Mouse (Mus musculus) G1E (cell line): Measurements from ENCODE around the gene Rps6kb1. TPM values are rescaled to one million over a fixed set of nuclear protein-coding genes. Genes with fewer than 3 reads are reported as not detected.
A peak's percentile ranks its signal among the peaks of the same experiment; 100 is the strongest.

Experiments used
- ATAC-seq: 2 replicates; pipeline ENCODE4 v1.8.0; 2016; ENCODE audit warnings: mild to moderate bottlenecking; ENCODE audit not compliant: insufficient number of reproducible peaks, poor library complexity, low FRiP score, severe bottlenecking; ENCODE audit errors: extremely low read depth
- DNase-seq: peaks from one replicate; pipeline ENCODE4 v3.0.0; 2012; ENCODE audit warnings: low spot score
- H3K27me3 ChIP-seq: 2 replicates; pipeline ENCODE4 v1.6.1; 2012; ENCODE audit warnings: mild to moderate bottlenecking, low read length, inconsistent platforms; ENCODE audit not compliant: insufficient read depth
- H3K36me3 ChIP-seq: replicated peaks from 2 replicates; pipeline ENCODE3; 2012; ENCODE audit warnings: mild to moderate bottlenecking, inconsistent platforms
- H3K4me1 ChIP-seq: 2 replicates; pipeline ENCODE4 v1.6.1; 2012; ENCODE audit warnings: low read depth, low read length, inconsistent platforms, mixed read lengths; ENCODE audit not compliant: insufficient read depth
- H3K4me3 ChIP-seq: 2 replicates; pipeline ENCODE4 v1.5.1; 2012; ENCODE audit warnings: low read depth, mild to moderate bottlenecking, inconsistent platforms, low read length, moderate library complexity, mixed read lengths
- H3K9me3 ChIP-seq: replicated peaks from 2 replicates; pipeline ENCODE4 v1.6.1; 2012; ENCODE audit warnings: inconsistent platforms
- CTCF ChIP-seq: IDR thresholded peaks from 2 replicates; pipeline ENCODE4 v1.5.1; 2012; ENCODE audit warnings: low read depth, low read length, inconsistent platforms, mixed read lengths
- GATA1 ChIP-seq: IDR thresholded peaks from 2 replicates; pipeline ENCODE4 v1.6.1; 2012; ENCODE audit warnings: borderline replicate concordance, low read length, inconsistent platforms, mixed read lengths
- GATA2 ChIP-seq: IDR thresholded peaks from 2 replicates; pipeline ENCODE4 v1.6.1; 2012; ENCODE audit warnings: low read depth, low read length, inconsistent platforms, borderline replicate concordance
- POLR2AphosphoS5 ChIP-seq: IDR thresholded peaks from 2 replicates; pipeline ENCODE4 v1.6.1; 2012; ENCODE audit warnings: low read depth, low read length, inconsistent platforms; ENCODE audit not compliant: insufficient replicate concordance
- TAL1 ChIP-seq: conservative IDR thresholded peaks from 2 replicates; pipeline ENCODE4 v1.6.1; 2012; ENCODE audit warnings: low read depth, low read length, inconsistent platforms, mixed read lengths
- polyA plus RNA-seq: library from polyadenylated mRNA; stranded (reverse); fragments of >175 nt; gene quantifications from 2 replicates; pipeline ENCODE4 v1.2.3, GENCODE M21; 2012
- total RNA-seq, 2 experiments: library from RNA; stranded (forward) in 1 of 2; stranded (reverse) in 1 of 2; fragments of 200-1000 nt in 1 of 2; fragments of >200 nt in 1 of 2; fragmentation: Nextera tagmentation in 1 of 2; gene quantifications; 2 replicates each; pipeline ENCODE4 v1.2.3; 2014 to 2017

Rps6kb1 gene
- total RNA-seq (2014; fragmentation: Nextera tagmentation) (59.9 and 73.0 TPM in 2 replicates), total RNA-seq (2017) (31.7 and 38.1 TPM in 2 replicates), polyA plus RNA-seq (17.2 and 17.6 TPM in 2 replicates)

GRCm38 (mm10) chr11:86544639-86545299, at the start of gene Rps6kb1, which contains the start of gene Tubd1:
Gene Rps6kb1 (minus strand): TSS chr11:86544805.
Gene Tubd1 (plus strand): TSS chr11:86544991.
- Histone ChIP-seq H3K4me1 (peaks cover 27% of the 10 kb centered on the region), H3K27me3 (no peaks in the 10 kb centered on the region), H3K4me3 (peak within 1 kb of the TSS; percentile 85), H3K36me3 (peaks cover 33% of the 10 kb centered on the region), H3K9me3 (no peaks in the 10 kb centered on the region)
- DNase-seq, result peak; percentile 91
- TF ChIP-seq TAL1 (no peak), CTCF (no peak), GATA1 (no peak), POLR2AphosphoS5 (no peak), GATA2 (no peak)
- peak; percentile 94 for ATAC-seq

- no peak for ATAC-seq
- H3K9me3 ChIP-seq, result no peaks in the 10 kb centered on the region
- H3K4me3 ChIP-seq, result no peak overlapping the region; the same call in 1 of the 2 replicates
- no peak for DNase-seq
- H3K27me3 ChIP-seq, result no peaks in the 10 kb centered on the region
- peaks cover 51% of the 10 kb centered on the region for H3K36me3 ChIP-seq
- TF ChIP-seq GATA1, result no peak
- TF ChIP-seq POLR2AphosphoS5, result no peak
- TF ChIP-seq CTCF, result no peak
- no peak for TF ChIP-seq GATA2
- no peak for TF ChIP-seq TAL1
- peaks cover 58% of the 10 kb centered on the region for H3K4me1 ChIP-seq
Observed at GRCm38 (mm10) chr11:86593443-86593842, 48.8 kb upstream of the Rps6kb1 start.

- no peak for TF ChIP-seq GATA2
- no peak for TF ChIP-seq CTCF
- no peak for TF ChIP-seq POLR2AphosphoS5
- no peak for TF ChIP-seq GATA1
- Histone ChIP-seq H3K27me3 (no peaks in the 10 kb centered on the region), H3K4me1 (peaks cover 62% of the 10 kb centered on the region), H3K9me3 (no peaks in the 10 kb centered on the region), H3K4me3 (no peak overlapping the region; the same call in 1 of the 2 replicates), H3K36me3 (peaks cover 47% of the 10 kb centered on the region)
- DNase-seq (peak; percentile 78), ATAC-seq (peak; percentile 94)
Observed at GRCm38 (mm10) chr11:86592993-86593392, 48.4 kb upstream of the Rps6kb1 start.

DNA sequence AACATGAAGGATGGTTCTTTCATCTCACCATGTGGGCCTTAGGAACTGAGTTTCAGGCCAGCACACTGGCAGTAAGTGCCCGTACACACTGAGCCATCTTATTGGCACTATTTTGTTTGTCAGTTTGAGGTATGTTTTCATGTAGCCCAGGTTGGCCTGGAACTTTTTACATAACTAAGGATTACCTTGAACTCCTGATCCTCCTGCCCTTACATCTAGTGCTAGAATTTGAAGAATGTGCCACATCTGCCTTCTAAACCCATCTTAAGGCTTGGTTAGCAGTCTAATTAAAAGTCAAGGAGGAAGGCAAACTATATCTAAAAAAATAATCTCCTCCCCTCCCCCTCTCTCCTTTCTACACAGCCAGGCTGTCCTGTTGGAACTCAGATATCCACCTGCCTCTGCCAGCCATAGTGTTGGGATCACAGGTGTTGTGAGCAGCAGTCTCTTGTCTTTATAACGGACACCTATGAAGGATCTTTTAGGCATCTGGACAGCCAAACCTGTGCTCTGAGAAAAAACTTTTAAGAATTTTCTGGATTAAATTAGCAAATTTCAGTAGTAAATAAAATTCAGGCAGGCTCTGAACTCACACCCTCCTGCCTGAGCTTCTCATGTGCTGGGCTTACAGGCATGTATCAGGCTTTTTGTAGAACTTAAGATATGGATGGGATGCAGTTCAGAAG, 47.5 kb upstream of the Rps6kb1 start:
- H3K9me3 ChIP-seq, result no peaks in the 10 kb centered on the region
- ATAC-seq (no peak), DNase-seq (no peak)
- peaks cover 46% of the 10 kb centered on the region for H3K36me3 ChIP-seq
- peaks cover 69% of the 10 kb centered on the region for H3K4me1 ChIP-seq
- no peak overlapping the region; the same call in 1 of the 2 replicates for H3K4me3 ChIP-seq
- H3K27me3 ChIP-seq, result no peaks in the 10 kb centered on the region
- no peak for TF ChIP-seq POLR2AphosphoS5
- TF ChIP-seq TAL1, result no peak
- no peak for TF ChIP-seq CTCF
- no peak for TF ChIP-seq GATA1
- no peak for TF ChIP-seq GATA2

DNA sequence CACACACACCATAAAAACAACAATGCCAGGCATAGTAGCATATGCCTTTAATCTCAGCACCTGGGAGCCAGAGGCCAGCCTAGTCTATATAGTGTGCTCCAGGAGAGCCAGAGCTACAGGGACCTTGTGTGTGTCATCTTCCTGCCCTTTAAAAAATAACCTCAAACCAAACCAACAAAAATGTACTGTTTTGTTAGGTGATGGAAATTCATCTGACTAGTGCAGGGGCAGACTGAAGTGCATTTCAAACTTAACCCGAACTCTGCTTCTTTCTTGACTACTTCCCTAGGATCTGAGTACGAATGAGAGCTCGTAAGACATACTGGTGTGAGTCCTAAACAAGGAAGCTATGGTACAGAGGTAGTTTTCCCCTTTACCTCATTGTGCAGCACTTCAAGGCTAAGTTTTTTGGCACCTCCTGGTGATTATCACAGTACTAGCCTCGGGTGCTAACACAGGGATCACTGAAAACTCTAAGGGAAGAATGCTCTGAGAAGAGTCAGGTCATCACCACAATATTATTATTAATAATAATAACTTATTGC, 46.8 kb upstream of the Rps6kb1 start:
- no peak overlapping the region for H3K4me3 ChIP-seq
- H3K27me3 ChIP-seq, result no peaks in the 10 kb centered on the region
- H3K36me3 ChIP-seq, result peaks cover 41% of the 10 kb centered on the region
- no peak for ATAC-seq
- TF ChIP-seq GATA1 (no peak), POLR2AphosphoS5 (no peak), TAL1 (no peak), CTCF (no peak), GATA2 (no peak)
- peaks cover 70% of the 10 kb centered on the region for H3K4me1 ChIP-seq
- no peaks in the 10 kb centered on the region for H3K9me3 ChIP-seq
- no peak for DNase-seq

- Histone ChIP-seq H3K36me3 (peaks cover 36% of the 10 kb centered on the region), H3K9me3 (no peaks in the 10 kb centered on the region), H3K27me3 (no peaks in the 10 kb centered on the region), H3K4me1 (peaks cover 71% of the 10 kb centered on the region), H3K4me3 (no peak overlapping the region)
- ATAC-seq (no peak), DNase-seq (no peak)
- TF ChIP-seq POLR2AphosphoS5 (no peak), TAL1 (no peak)
Observed at GRCm38 (mm10) chr11:86590579-86590978, 46.0 kb upstream of the Rps6kb1 start.
